Mouse (Mus musculus): Measurements from ENCODE around the gene Ccl9. TPM values are rescaled to one million over a fixed set of nuclear protein-coding genes. Genes with fewer than 3 reads are reported as not detected.
A peak's percentile ranks its signal among the peaks of the same experiment; 100 is the strongest.

The Ccl9 gene
- 10 to 100 TPM in 1 of 2 experiments, 1 to 10 TPM in 1; 8.6 to 12.2 TPM for total RNA-seq (2021)
- long read RNA-seq, experiment 1, transcript Ccl9-201 (4 exons, 3,006 nt), result major isoform, 11 of 12 reads
- long read RNA-seq, experiment 1, partial matches to known transcripts, result 0 of 12 reads
- long read RNA-seq, experiment 1, other reads (novel, unspliced or antisense), result 1 of 12 reads
- long read RNA-seq, experiment 2, partial matches to known transcripts, result 0 of 1 reads
- long read RNA-seq, experiment 2, other reads (novel, unspliced or antisense), result 0 of 1 reads

GRCm38 (mm10) chr11:83578186-83578760 is at the start of gene Ccl9:
Gene Ccl9 (minus strand): TSS chr11:83578636.
- no peak for DNase-seq

- no peak for DNase-seq
Observed at GRCm38 (mm10) chr11:83623586-83623985, 45.1 kb upstream of the Ccl9 start.

GRCm38 (mm10) chr11:83619037-83619436 is 40.6 kb upstream of the Ccl9 start:
- no peak for DNase-seq

GRCm38 (mm10) chr11:83618238-83618637 is 39.8 kb upstream of the Ccl9 start:
- no peak for DNase-seq

- no peak for DNase-seq
Observed at GRCm38 (mm10) chr11:83616586-83616985, 38.1 kb upstream of the Ccl9 start.

- DNase-seq, result no peak
Observed at GRCm38 (mm10) chr11:83610900-83611299, 32.5 kb upstream of the Ccl9 start.

- no peak for DNase-seq
Observed at GRCm38 (mm10) chr11:83606396-83606795, 28.0 kb upstream of the Ccl9 start.

GRCm38 (mm10) chr11:83605535-83605934 is 27.1 kb upstream of the Ccl9 start:
- no peak for DNase-seq

- DNase-seq, result no peak
Observed at GRCm38 (mm10) chr11:83604698-83605097, 26.3 kb upstream of the Ccl9 start.

- DNase-seq, result no peak
Observed at GRCm38 (mm10) chr11:83603399-83603798, 25.0 kb upstream of the Ccl9 start.

- DNase-seq, result no peak
Observed at GRCm38 (mm10) chr11:83600576-83600975, 22.1 kb upstream of the Ccl9 start.

GRCm38 (mm10) chr11:83598991-83599390 is 20.6 kb upstream of the Ccl9 start:
- DNase-seq, result no peak

GRCm38 (mm10) chr11:83598207-83598837 is 19.9 kb upstream of the Ccl9 start:
- DNase-seq, result no peak

GRCm38 (mm10) chr11:83597796-83598195 is 19.4 kb upstream of the Ccl9 start:
- DNase-seq, result no peak

GRCm38 (mm10) chr11:83595669-83596455 is 17.4 kb upstream of the Ccl9 start:
- no peak for DNase-seq

GRCm38 (mm10) chr11:83593453-83593852 is 15.0 kb upstream of the Ccl9 start:
- no peak for DNase-seq

GRCm38 (mm10) chr11:83592853-83593252 is 14.4 kb upstream of the Ccl9 start, which contains the start of gene Ccl6:
Gene Ccl6 (minus strand): TSS chr11:83593087.
- DNase-seq, result no peak

- DNase-seq, result no peak
Observed at GRCm38 (mm10) chr11:83584232-83584631, 5.8 kb upstream of the Ccl9 start.

GRCm38 (mm10) chr11:83583450-83583754 is 5.0 kb upstream of the Ccl9 start:
- DNase-seq, result no peak

GRCm38 (mm10) chr11:83582626-83583449 is 4.4 kb upstream of the Ccl9 start:
- peak; percentile 35 for DNase-seq

GRCm38 (mm10) chr11:83581626-83582610 is 3.5 kb upstream of the Ccl9 start:
- DNase-seq, result no peak

All from adrenal gland, postnatal 10 days (tissue).